In the genomic region with DNA sequence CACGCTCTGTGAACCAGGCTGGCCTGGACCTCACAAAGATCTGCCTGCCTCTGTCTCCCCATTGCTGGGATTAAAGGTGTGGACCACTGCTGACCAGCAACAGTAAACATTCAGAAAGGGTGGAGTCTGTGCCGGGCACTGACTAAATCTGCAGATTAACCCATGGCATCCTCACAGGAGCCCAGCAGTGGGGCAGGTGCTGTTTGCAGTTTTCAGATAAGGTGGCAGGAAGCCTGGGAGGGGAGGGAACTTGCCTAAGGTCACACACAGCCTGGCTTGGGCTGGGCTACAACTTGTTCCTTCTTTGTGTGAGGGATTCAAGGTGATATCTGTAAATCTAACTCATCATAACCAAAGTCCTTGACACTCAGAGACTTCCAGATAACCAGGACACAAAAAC, we compare ENCODE assay signal across 16 mouse cellular contexts. TPM values are rescaled to one million over a fixed set of nuclear protein-coding genes. Genes with fewer than 3 reads are reported as not detected.
DNase-seq lines count a peak whose midpoint lies in the region; ATAC-seq lines count a peak whose summit lies in the region.
"Had no signal": no experiment of that assay in that cellular context is flagged by ENCODE, and none has a peak within 500 bp of the region (broad histone marks: within the 10 kb centered on the region; RNA-seq: fewer than 3 reads in every experiment).

No protein-coding gene starts in this region.

- H3K27ac ChIP-seq in liver, embryonic 15.5 days (replicated peaks), result peak overlapping the region; percentile 91
- H3K27ac ChIP-seq in embryonic facial prominence, embryonic 10.5 days (replicated peaks), result no peak overlapping the region
- H3K27ac ChIP-seq: embryonic facial prominence, embryonic 15.5 days had no signal

- peaks cover 55% of the 10 kb centered on the region for H3K36me3 ChIP-seq in liver, embryonic 15.5 days (replicated peaks)
- peaks cover 40% of the 10 kb centered on the region for H3K36me3 ChIP-seq in embryonic facial prominence, embryonic 10.5 days (replicated peaks)

- no peaks in the 10 kb centered on the region for H3K27me3 ChIP-seq in liver, embryonic 15.5 days
- H3K27me3 ChIP-seq in embryonic facial prominence, embryonic 10.5 days (replicated peaks; ENCODE audit: low read depth, poor library complexity, severe bottlenecking), result 0 out of 2 replicates have a peak, but pooled peaks cover 4% of the 10 kb centered on the region
- H3K27me3 ChIP-seq: embryonic facial prominence, embryonic 15.5 days had no signal

- peak; percentile 85 for DNase-seq in heart, adult 11 months
- DNase-seq in heart, postnatal 10 days, result no peak
- peak; percentile 29 to 52 for DNase-seq in spleen, postnatal 36 days (ENCODE audit: low spot score in 2 of 2)
- DNase-seq in spleen, postnatal 14 days (ENCODE audit: low spot score in 2 of 2), result no peak
- no peak for DNase-seq in kidney, postnatal 10 days
- no peak for DNase-seq in thymus, postnatal 4 days
- DNase-seq in embryonic facial prominence, embryonic 10.5 days (ENCODE audit: low spot score), result no peak
- DNase-seq: adrenal gland, postnatal 25 days; cerebellum, adult 11 months; gastrocnemius, postnatal 25 days; layer of hippocampus, adult 9-11 months; left cerebral cortex, postnatal 4 days; right cerebral cortex, adult 18-20 months had no signal

- H3K9me3 ChIP-seq in liver, embryonic 15.5 days (replicated peaks), result no peaks in the 10 kb centered on the region
- H3K9me3 ChIP-seq in embryonic facial prominence, embryonic 10.5 days, result no peaks in the 10 kb centered on the region
- H3K9me3 ChIP-seq: embryonic facial prominence, embryonic 15.5 days; megakaryocyte, embryonic 14.5 days had no signal

- ATAC-seq in liver, embryonic 15.5 days (ENCODE audit: insufficient read depth), result peak; percentile 86

- H3K4me3 ChIP-seq in liver, embryonic 15.5 days (replicated peaks), result peak overlapping the region; percentile 71
- no peak overlapping the region for H3K4me3 ChIP-seq in embryonic facial prominence, embryonic 10.5 days
- H3K4me3 ChIP-seq: embryonic facial prominence, embryonic 15.5 days; megakaryocyte, embryonic 14.5 days had no signal

- intact Hi-C loops in heart, postnatal 10 days (cut with DNase I), result no loop called here

- peaks cover 93% of the 10 kb centered on the region for H3K4me1 ChIP-seq in liver, embryonic 15.5 days (replicated peaks)
- peaks cover 17% of the 10 kb centered on the region for H3K4me1 ChIP-seq in embryonic facial prominence, embryonic 10.5 days

- H3K4me2 ChIP-seq in liver, embryonic 15.5 days, result peak overlapping the region; percentile 91
- H3K4me2 ChIP-seq: embryonic facial prominence, embryonic 15.5 days had no signal

- WGBS in liver, embryonic 15.5 days (ENCODE audit: insufficient replicate concordance), result 48% methylated on average over 2 of the region's 2 CpGs
- WGBS in embryonic facial prominence, embryonic 10.5 days, result 80% methylated on average over 2 of the region's 2 CpGs

- peak overlapping the region; percentile 81 for H3K9ac ChIP-seq in liver, embryonic 15.5 days
- H3K9ac ChIP-seq: embryonic facial prominence, embryonic 15.5 days had no signal

RNA-seq across cellular contexts. Expression of a gene that starts 12.5 kb away (rescaled TPM):
- total RNA-seq in heart, postnatal 10 days (2021), result 10 to 100 TPM; 32.5 to 35.1 TPM
- 76.3 and 93.4 TPM in 2 replicates for polyA plus RNA-seq in liver, embryonic 15.5 days (2015; fragmentation: Nextera tagmentation; extraction: Ambion mirVana)
- polyA plus RNA-seq in embryonic facial prominence, embryonic 10.5 days (2016; fragmentation: Nextera tagmentation; extraction: Ambion mirVana), result 40.5 and 41.4 TPM in 2 replicates

RNA-seq across cellular contexts. Expression of a gene that starts 12.5 kb away (rescaled TPM):
- total RNA-seq in heart, postnatal 10 days (2021), result 10 to 100 TPM; 60.3 to 65.0 TPM
- 15.7 and 17.3 TPM in 2 replicates for polyA plus RNA-seq in liver, embryonic 15.5 days (2015; fragmentation: Nextera tagmentation; extraction: Ambion mirVana)
- polyA plus RNA-seq in embryonic facial prominence, embryonic 10.5 days (2016; fragmentation: Nextera tagmentation; extraction: Ambion mirVana), result 40.8 and 41.1 TPM in 2 replicates

RNA-seq across cellular contexts. Expression of a gene that starts 17.5 kb away (rescaled TPM):
- under 1 TPM; 0.31 to 0.55 TPM for total RNA-seq in heart, postnatal 10 days (2021)
- 0.10 and 0.16 TPM in 2 replicates for polyA plus RNA-seq in liver, embryonic 15.5 days (2015; fragmentation: Nextera tagmentation; extraction: Ambion mirVana)
- polyA plus RNA-seq in embryonic facial prominence, embryonic 10.5 days (2016; fragmentation: Nextera tagmentation; extraction: Ambion mirVana), result 0.45 and 0.60 TPM in 2 replicates

RNA-seq across cellular contexts. Expression of a gene that starts 41.4 kb away (rescaled TPM):
- total RNA-seq in heart, postnatal 10 days (2021), result 1 to 10 TPM; 3.1 to 3.6 TPM
- polyA plus RNA-seq in liver, embryonic 15.5 days (2015; fragmentation: Nextera tagmentation; extraction: Ambion mirVana), result 0.67 and 0.75 TPM in 2 replicates
- 3.8 and 4.2 TPM in 2 replicates for polyA plus RNA-seq in embryonic facial prominence, embryonic 10.5 days (2016; fragmentation: Nextera tagmentation; extraction: Ambion mirVana)

RNA-seq across cellular contexts. Expression of a gene that starts 50.8 kb away (rescaled TPM):
- total RNA-seq in heart, postnatal 10 days (2021), result 100 to 1,000 TPM; 171 to 174 TPM
- polyA plus RNA-seq in liver, embryonic 15.5 days (2015; fragmentation: Nextera tagmentation; extraction: Ambion mirVana), result 26.4 and 28.3 TPM in 2 replicates
- 95.3 and 101 TPM in 2 replicates for polyA plus RNA-seq in embryonic facial prominence, embryonic 10.5 days (2016; fragmentation: Nextera tagmentation; extraction: Ambion mirVana)

Comparison
In these comparisons a context has a peak if more than half of its experiments do, and no peak if none do; other contexts are left out.
1. DNase-seq: peak in heart, adult 11 months (single experiment) and spleen, postnatal 36 days (2 of 2); none in heart, postnatal 10 days (0 of 2), spleen, postnatal 14 days (0 of 2), kidney, postnatal 10 days (single experiment), thymus, postnatal 4 days (single experiment) and embryonic facial prominence, embryonic 10.5 days (single experiment).